Mouse (Mus musculus) lung, postnatal 4 days (tissue): Measurements from ENCODE around the gene Krtap19-2.

Source experiments
- DNase-seq, 2 experiments: peaks; one replicate each; pipeline ENCODE4 v3.0.0; 2021

The Krtap19-2 gene

DNA sequence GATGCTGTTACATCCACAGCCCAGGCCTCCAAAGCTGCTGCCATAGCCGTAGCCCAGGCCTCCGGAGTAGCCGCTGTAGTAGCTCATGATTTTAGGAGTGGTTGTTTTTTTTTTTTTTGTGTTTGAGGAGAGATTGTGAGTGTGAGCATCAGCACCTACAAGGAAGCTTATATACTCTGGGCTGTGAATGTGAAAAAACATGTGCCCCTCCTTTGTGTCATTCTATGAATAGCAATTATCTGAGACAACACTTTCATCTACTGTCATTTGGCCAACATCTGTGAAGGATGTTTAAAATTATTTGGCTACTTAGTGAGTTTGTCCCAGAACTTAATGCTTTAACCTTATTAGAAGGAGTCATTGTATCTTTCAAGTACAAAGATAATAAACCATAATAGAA lies at the start of gene Krtap19-2:
Krtap19-2 (minus strand) TSS at position 101 of the 400 bp plus-strand sequence.
- no peak for DNase-seq

DNA sequence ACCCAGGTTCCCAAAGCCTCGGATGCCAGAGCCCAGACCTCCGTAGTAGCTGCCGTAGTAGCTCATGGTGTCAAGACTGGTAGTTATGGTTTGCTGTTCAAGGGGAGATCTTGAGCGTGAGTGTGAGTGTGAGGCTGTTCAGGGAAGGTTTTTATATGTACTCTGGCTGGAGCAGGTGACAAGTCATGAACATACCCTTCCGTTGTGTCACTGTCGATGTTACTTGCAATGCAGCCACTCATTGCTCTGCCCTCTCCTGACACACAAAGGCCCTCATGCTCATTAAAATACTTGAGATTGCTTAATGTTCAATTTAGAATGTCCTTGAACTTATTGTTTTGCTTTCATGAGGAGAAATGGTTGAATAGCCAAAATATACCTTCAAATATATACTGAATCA lies 22.3 kb upstream of the Krtap19-2 start, which contains the start of gene Krtap19-5:
Krtap19-5 (minus strand) TSS at position 101 of the 400 bp plus-strand sequence.
- no peak for DNase-seq

DNA sequence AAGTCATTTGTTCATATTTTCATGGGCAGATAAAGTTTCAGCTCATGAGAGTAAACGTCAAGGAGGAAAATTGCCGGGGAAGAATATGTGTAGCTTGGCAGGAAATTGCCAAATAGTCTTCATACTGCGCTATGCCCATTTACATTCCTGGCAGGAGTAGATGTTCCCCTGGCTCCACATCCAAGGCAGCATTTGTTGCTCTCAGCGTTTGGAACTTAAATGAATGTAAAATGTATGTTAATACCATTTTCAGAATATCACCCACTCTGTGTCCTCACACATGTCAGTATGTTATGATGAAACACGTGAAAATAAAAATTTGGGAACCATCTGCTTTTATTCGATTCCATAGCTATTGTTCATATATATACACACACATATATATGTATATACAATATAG lies 12.8 kb upstream of the Krtap19-2 start:
- DNase-seq = no peak

DNA sequence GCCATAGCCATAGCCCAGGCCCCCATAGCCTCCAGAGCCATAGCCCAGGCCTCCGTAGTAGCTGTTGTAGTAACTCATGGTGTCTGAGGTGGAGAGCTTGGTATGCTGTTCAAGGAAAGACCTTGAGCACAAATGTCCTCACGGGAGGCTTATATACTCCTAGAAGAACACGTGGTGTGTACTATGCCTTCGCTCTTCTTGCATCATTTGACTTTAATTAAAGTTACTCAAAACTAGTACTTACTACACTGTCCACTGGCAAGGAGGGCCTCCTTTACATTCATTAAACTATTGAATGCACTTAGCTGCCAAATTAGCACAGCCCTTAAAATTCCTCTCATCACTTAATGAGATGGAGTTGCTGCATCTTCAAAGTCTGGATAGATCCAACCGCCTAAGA lies 10.9 kb upstream of the Krtap19-2 start, which contains the start of gene Krtap19-4:
Krtap19-4 (minus strand) TSS at position 101 of the 400 bp plus-strand sequence.
- DNase-seq = no peak

DNA sequence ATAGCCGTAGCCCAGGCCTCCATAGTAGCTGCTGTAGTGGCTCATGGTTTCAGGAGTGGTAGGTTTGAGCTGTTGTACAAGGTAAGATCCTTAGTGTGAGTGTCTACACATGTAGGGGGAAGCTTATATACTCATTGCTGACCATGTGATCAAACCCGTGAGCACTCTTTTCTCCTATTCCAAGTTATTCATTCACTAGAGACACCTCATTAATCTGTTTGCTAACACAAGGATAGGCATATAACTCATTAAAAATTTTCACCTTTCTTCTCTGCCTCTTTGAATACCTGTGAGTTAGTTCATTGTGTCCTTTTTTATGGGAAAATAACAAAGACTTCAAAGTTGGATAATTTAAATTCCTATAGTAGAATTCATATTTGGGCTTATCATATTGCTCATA lies 3.9 kb upstream of the Krtap19-2 start, which contains the start of gene Krtap19-3:
Krtap19-3 (minus strand) TSS at position 101 of the 400 bp plus-strand sequence.
- DNase-seq = no peak

DNA sequence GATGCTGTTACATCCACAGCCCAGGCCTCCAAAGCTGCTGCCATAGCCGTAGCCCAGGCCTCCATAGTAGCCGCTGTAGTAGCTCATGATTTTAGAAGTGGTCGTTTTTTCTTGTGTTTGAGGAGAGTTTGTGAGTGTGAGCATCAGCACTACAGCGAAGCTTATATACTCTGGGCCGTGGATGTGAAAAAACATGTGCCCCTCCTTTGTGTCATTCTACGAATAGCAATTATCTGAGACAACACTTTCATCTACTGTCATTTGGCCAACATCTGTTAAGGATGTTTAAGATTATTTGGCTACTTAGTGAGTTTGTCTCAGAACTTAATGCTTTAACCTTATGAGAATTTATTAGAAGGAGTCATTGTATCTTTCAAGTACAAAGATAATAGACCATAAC lies 4.8 kb downstream of the Krtap19-2 start, which contains the start of gene Krtap19-1:
Krtap19-1 (minus strand) TSS at position 101 of the 400 bp plus-strand sequence.
- DNase-seq = no peak

DNA sequence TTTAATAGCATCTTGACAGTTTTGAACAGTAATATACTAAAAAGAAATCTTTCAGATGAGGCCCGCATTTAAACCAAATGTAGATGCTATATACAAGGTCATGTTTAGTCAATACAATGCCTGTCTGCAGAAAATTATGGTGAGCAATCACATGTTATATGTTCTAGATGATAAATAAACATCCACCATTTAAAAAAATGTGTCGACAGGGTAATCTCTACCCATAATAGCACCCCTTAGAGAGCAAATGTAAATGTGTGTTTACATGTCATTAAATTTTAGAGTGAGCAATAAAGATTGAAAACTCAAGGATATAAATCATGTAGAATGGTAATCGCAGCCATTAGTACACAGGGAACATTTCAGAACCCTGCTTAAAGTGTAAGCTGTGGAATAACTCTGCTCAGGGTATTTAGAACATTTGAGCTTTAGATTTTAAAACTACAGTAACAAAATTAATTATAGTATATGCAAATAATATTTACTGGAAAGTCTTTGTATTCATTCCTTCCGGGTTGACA lies 9.1 kb downstream of the Krtap19-2 start:
- no peak for DNase-seq

DNA sequence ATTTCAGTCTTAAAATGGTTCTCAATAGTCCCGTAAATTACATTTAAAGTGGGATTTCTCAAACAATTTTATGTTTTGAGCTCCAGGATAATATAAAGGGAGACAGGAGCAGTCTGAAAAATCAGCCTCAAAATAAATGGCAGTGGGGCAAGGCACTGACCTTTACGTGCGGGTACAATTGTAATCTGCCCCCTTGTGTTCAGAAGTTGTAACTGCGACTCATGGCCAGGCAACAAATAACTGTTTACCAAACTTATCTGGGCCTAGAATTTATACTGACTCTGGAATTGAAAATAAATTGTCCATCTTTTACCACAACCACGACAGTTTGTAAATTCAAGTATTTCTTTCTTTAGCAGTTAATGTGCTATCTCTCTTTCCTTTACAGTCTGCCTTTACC lies 22.6 kb downstream of the Krtap19-2 start:
- DNase-seq = no peak

DNA sequence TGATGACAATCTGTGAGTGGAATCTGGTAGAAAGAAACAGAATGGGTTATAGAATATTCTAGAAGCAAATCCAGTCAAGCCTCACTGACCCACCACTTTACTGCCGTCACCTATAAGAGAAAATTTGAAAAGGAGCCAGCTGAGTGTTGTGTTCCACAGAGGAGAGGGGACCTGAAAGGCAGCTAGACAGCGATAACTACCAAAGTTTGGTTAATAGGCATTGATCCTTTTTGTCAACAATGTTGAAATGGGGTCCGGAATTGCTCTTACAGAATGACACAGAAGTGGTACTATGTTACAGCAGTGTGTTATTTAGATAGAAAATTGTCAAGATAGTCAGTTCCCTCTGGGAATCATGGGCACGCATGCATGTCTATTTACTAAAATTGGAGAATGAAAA lies 25.5 kb downstream of the Krtap19-2 start:
- DNase-seq = no peak

DNA sequence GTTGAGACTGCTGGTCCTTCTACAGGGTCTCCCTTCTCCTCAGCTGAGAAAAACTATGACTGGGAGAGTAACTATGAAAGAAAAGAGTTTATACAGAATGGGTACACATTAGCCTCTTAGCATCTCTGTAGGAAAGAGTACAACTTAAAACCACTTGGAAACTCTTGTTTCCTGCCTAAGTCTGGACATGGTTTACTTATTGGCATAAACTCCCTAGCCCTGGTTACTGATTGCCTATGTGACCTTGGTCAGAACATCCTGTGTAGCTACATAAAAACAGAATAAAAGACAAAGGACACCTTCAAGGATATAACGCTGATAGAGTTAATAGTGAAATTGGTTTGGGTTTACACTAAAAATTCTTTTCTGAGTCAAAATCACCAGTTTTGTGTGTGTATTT lies 26.7 kb downstream of the Krtap19-2 start:
- no peak for DNase-seq

DNA sequence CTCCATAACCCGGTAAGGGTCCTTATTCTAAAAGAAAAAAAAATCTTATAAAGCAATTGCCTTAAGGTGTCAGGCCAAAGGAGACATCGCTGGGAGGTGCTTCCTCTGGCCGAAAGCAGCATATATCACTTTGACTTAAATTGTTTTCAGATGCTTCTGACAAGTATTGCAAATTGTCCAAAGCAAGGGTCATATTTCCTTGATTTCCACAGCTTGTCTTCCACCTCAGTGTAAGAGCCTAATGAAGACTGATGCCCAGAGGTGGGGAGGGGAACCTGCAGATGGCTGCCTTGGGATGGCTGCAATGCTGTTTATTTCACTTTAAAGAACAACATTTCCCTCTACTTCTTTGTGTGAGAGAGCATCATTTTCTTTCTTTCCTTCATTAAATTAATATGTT lies 47.1 kb downstream of the Krtap19-2 start:
- DNase-seq = no peak

DNA sequence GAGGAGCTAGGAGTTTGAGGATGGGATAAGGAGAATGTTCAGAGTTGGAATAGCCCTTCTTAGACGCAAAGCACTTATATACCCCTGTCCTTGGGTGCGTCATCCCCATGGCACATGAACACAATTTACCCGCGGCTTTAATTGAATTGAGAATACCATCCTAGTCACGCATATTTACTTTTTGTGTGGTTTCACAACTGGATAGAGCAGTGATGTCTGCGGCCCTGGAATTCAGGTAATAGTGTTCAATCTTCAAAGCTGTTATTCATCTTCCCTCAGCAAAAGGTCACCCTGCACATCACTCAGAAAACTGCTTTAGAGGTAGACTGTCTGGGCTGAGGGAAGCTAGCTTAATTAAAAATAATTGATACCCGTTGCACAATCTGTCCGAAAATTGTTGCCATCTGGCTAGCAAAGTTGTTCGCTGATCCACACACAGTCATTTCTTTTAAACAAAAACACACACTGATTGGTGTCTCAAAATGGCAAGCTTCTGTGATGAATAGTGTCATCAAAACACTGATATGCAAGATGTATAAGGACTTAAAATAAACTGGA lies 47.9 kb downstream of the Krtap19-2 start, which contains the start of gene Krtap14:
Krtap14 (minus strand) TSS at position 51 of the 558 bp plus-strand sequence.
- DNase-seq = no peak

DNA sequence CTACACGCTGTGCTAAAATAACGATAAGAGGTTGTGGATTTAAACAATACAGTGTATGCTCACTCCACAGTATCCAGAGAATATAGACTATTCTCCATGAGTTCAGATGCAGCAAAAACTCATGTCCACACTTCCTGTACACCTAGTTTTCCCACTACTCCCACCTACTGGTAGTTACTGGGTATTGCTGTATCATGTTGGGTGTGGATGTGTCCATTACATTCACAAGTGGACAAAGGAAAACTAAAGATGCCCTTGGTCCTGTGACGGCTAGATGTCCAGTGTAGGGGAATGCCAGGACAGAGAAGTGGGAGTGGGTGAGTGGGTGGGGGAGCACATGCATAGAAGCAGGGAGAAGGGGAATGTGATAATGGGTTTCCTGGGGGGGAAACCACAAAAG lies 50.3 kb downstream of the Krtap19-2 start:
- DNase-seq = no peak
